Mouse (Mus musculus): ENCODE data around the gene Wfdc2. TPM values are rescaled to one million over a fixed set of nuclear protein-coding genes. Genes with fewer than 3 reads are reported as not detected.

Gene Wfdc2
- total and polyA plus RNA-seq, 3 experiments = not detected

- peaks cover 88% of the 10 kb centered on the region for H3K27me3 ChIP-seq (replicated peaks)
- no peak for DNase-seq (ENCODE audit: extremely low read depth)
- no peaks in the 10 kb centered on the region for H3K36me3 ChIP-seq (replicated peaks in 1 of 2; ENCODE audit: control insufficient read depth in 1 of 2, insufficient read depth in 1 of 2, low read length in 1 of 2)
- H3K9ac ChIP-seq (ENCODE audit: insufficient read depth, low read depth) = no peak overlapping the region
- H3K4me3 ChIP-seq (replicated peaks in 1 of 3; ENCODE audit: low read depth in 2 of 3, low read length in 2 of 3, poor library complexity in 1 of 3) = no peak overlapping the region
- H3K79me2 ChIP-seq (replicated peaks; ENCODE audit: control insufficient read depth, extremely low read depth, insufficient read depth, poor library complexity, severe bottlenecking) = no peaks in the 10 kb centered on the region
- H3K9me3 ChIP-seq (replicated peaks; ENCODE audit: low read length) = peaks cover 11% of the 10 kb centered on the region
- H3K4me2 ChIP-seq (ENCODE audit: insufficient read depth, low read depth, poor library complexity, severe bottlenecking) = no peak overlapping the region
- no peak overlapping the region for H3K27ac ChIP-seq (ENCODE audit: insufficient read depth, low read depth)
- no peak for TF ChIP-seq NELFE (IDR thresholded peaks at IDR 0.05; ENCODE audit: low read depth, low read length)
- TF ChIP-seq ZC3H11A (IDR thresholded peaks at IDR 0.05; ENCODE audit: low read depth, low read length) = no peak
- no peak for TF ChIP-seq RCOR1 (conservative IDR thresholded peaks at IDR 0.05; ENCODE audit: low read depth, low read length)
- TF ChIP-seq POLR2AphosphoS2 (IDR thresholded peaks at IDR 0.05; ENCODE audit: low read depth, low read length) = no peak
- TF ChIP-seq MYC (IDR thresholded peaks at IDR 0.05; ENCODE audit: low read depth, low read length) = no peak
- no peak for TF ChIP-seq NRF1 (IDR thresholded peaks at IDR 0.05; ENCODE audit: low read depth, low read length)
- no peak for TF ChIP-seq MXI1 (IDR thresholded peaks at IDR 0.05; ENCODE audit: low read depth, low read length)
- no peak for TF ChIP-seq KAT2A (IDR thresholded peaks at IDR 0.05; ENCODE audit: insufficient replicate concordance, low read length)
- no peak for TF ChIP-seq PAX5 (IDR thresholded peaks at IDR 0.05; ENCODE audit: low read length)
- TF ChIP-seq E2F4 (IDR thresholded peaks at IDR 0.05; ENCODE audit: insufficient replicate concordance, low read depth, low read length) = no peak
- no peak for TF ChIP-seq BHLHE40 (IDR thresholded peaks at IDR 0.05; ENCODE audit: low read depth, low read length)
- TF ChIP-seq IRF4 (IDR thresholded peaks at IDR 0.05; ENCODE audit: low read depth, low read length) = no peak
- no peak for TF ChIP-seq POLR2A (IDR thresholded peaks at IDR 0.05; ENCODE audit: low read depth, low read length)
- no peak for TF ChIP-seq EP300 (IDR thresholded peaks at IDR 0.05; ENCODE audit: low read length)
- no peak for TF ChIP-seq ZMIZ1 (IDR thresholded peaks at IDR 0.05; ENCODE audit: low read depth, low read length)
- TF ChIP-seq GABPA (IDR thresholded peaks at IDR 0.05; ENCODE audit: insufficient replicate concordance, low read depth, low read length) = no peak
- TF ChIP-seq CTCF (conservative IDR thresholded peaks at IDR 0.05 in 1 of 2, IDR thresholded peaks at IDR 0.05 in 1 of 2; ENCODE audit: low read depth in 2 of 2, low read length in 2 of 2) = no peak
- no peak for TF ChIP-seq MAX (IDR thresholded peaks at IDR 0.05; ENCODE audit: low read length)
- no peak for TF ChIP-seq RAD21 (IDR thresholded peaks at IDR 0.05; ENCODE audit: low read depth, low read length)
- in situ Hi-C loops (cut with MboI; ENCODE audit: low pct_ligation_motif_present, low pct_unique_long_range_greater_than_20kb, low sequenced_read_pairs) (no loop called here), dilution Hi-C loops (cut with MboI; ENCODE audit: extremely low pct_ligation_motif_present, extremely low pct_unique_long_range_greater_than_20kb, low sequenced_read_pairs) (no loop called here)
- no peaks in the 10 kb centered on the region for H3K4me1 ChIP-seq (ENCODE audit: control insufficient read depth in 1 of 2, insufficient read depth in 2 of 2)
Measured at GRCm38 (mm10) chr2:164542598-164542997, 19.6 kb upstream of the Wfdc2 start.

- no peak overlapping the region for H3K27ac ChIP-seq (ENCODE audit: insufficient read depth, low read depth)
- H3K36me3 ChIP-seq (replicated peaks in 1 of 2; ENCODE audit: control insufficient read depth in 1 of 2, insufficient read depth in 1 of 2, low read length in 1 of 2) = no peaks in the 10 kb centered on the region
- H3K79me2 ChIP-seq (replicated peaks; ENCODE audit: control insufficient read depth, extremely low read depth, insufficient read depth, poor library complexity, severe bottlenecking) = no peaks in the 10 kb centered on the region
- no peak for DNase-seq (ENCODE audit: extremely low read depth)
- H3K9ac ChIP-seq (ENCODE audit: insufficient read depth, low read depth) = no peak overlapping the region
- TF ChIP-seq NRF1 (IDR thresholded peaks at IDR 0.05; ENCODE audit: low read depth, low read length) (no peak), IRF4 (IDR thresholded peaks at IDR 0.05; ENCODE audit: low read depth, low read length) (no peak), SIN3A (IDR thresholded peaks at IDR 0.05; ENCODE audit: low read length) (no peak), KAT2A (IDR thresholded peaks at IDR 0.05; ENCODE audit: insufficient replicate concordance, low read length) (no peak), USF1 (IDR thresholded peaks at IDR 0.05; ENCODE audit: low read depth, low read length) (no peak), ETS1 (conservative IDR thresholded peaks at IDR 0.05; ENCODE audit: low read depth, low read length) (no peak), MAZ (IDR thresholded peaks at IDR 0.05; ENCODE audit: low read depth, low read length) (no peak)
- dilution Hi-C loops (cut with MboI; ENCODE audit: extremely low pct_ligation_motif_present, extremely low pct_unique_long_range_greater_than_20kb, low sequenced_read_pairs) (no loop called here), in situ Hi-C loops (cut with MboI; ENCODE audit: low pct_ligation_motif_present, low pct_unique_long_range_greater_than_20kb, low sequenced_read_pairs) (no loop called here)
- peaks cover 11% of the 10 kb centered on the region for H3K9me3 ChIP-seq (replicated peaks; ENCODE audit: low read length)
- peaks cover 86% of the 10 kb centered on the region for H3K27me3 ChIP-seq (replicated peaks)
- no peak overlapping the region for H3K4me3 ChIP-seq (replicated peaks in 1 of 3; ENCODE audit: low read depth in 2 of 3, low read length in 2 of 3, poor library complexity in 1 of 3)
- no peaks in the 10 kb centered on the region for H3K4me1 ChIP-seq (ENCODE audit: control insufficient read depth in 1 of 2, insufficient read depth in 2 of 2)
- H3K4me2 ChIP-seq (ENCODE audit: insufficient read depth, low read depth, poor library complexity, severe bottlenecking) = no peak overlapping the region
Measured at GRCm38 (mm10) chr2:164543745-164544144, 18.5 kb upstream of the Wfdc2 start.

Data from CH12.LX (cell line).